Mouse (Mus musculus): ENCODE results near the gene Cdca7.

DNA sequence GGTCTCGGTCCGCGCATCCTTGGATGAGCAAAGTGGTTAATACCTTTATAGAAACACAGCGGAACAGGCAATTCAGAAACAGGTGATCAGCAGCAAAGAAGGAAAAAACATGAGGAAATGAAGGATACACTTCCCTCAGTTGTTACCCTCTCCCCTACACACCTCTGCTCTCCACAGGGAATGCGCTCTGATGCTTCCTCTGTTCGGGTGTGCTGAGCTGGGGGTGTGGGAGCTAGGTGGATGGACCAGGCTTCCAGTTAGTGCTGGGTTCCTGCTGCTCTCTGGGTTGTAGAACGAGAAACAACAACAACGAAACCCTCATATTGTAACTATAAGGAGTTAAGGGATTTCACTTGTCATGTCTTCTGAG is 40.7 kb downstream of the Cdca7 start:
- no peak for TF ChIP-seq CTCF (IDR thresholded peaks at IDR 0.05; ENCODE audit: low read depth, low read length)
- no peak for TF ChIP-seq GATA1 (IDR thresholded peaks at IDR 0.05; ENCODE audit: borderline replicate concordance, low read length)

All from G1E (cell line).